Mouse (Mus musculus) thymus, adult 2 months (tissue): ENCODE data around the gene Ino80.

Experiments used
- CTCF ChIP-seq: fragments of 200-500 bp; IDR thresholded peaks from 2 replicates; pipeline ENCODE4 v1.5.1; 2012; ENCODE audit warnings: mild to moderate bottlenecking, control low read depth, low read length, moderate library complexity, borderline replicate concordance; ENCODE audit not compliant: control insufficient read depth, poor library complexity, insufficient read depth; ENCODE audit errors: extremely low read depth
- POLR2A ChIP-seq: fragments of 200-500 bp; IDR thresholded peaks from 2 replicates; pipeline ENCODE4 v1.6.1; 2012; ENCODE audit warnings: mild to moderate bottlenecking, low read length, control low read depth, moderate library complexity; ENCODE audit not compliant: control insufficient read depth, poor library complexity, insufficient read depth; ENCODE audit errors: extremely low read depth

GRCm38 (mm10) chr2:119398252-119398651, 79.2 kb downstream of the Ino80 start:
- TF ChIP-seq CTCF (no peak), POLR2A (no peak)
